Mouse (Mus musculus) forebrain, embryonic 16.5 days (tissue): ENCODE measurements around the gene Otp. TPM values are rescaled to one million over a fixed set of nuclear protein-coding genes. Genes with fewer than 3 reads are reported as not detected.

Experiments used
- ATAC-seq: fragments of 200-750 bp; cut with Nextera tagmentation; 2 replicates; pipeline ENCODE4 v1.8.0; 2017; ENCODE audit warnings: mild to moderate bottlenecking, moderate library complexity
- H3K27ac ChIP-seq: fragments of 300-500 bp; sonication (generic); 2 replicates; pipeline ENCODE4 v1.5.1; 2014; ENCODE audit warnings: low read length, control low read depth
- H3K27me3 ChIP-seq: fragments of 300-500 bp; sonication (generic); replicated peaks from 2 replicates; pipeline ENCODE4 v1.6.1; 2014; ENCODE audit warnings: low read length; ENCODE audit not compliant: control insufficient read depth, insufficient read depth
- H3K36me3 ChIP-seq: fragments of 300-500 bp; sonication (generic); 2 replicates; pipeline ENCODE4 v1.6.1; 2014; ENCODE audit not compliant: control insufficient read depth, insufficient read depth
- H3K4me1 ChIP-seq: fragments of 300-500 bp; sonication (generic); replicated peaks from 2 replicates; pipeline ENCODE4 v1.6.1; 2014; ENCODE audit warnings: low read length; ENCODE audit not compliant: control insufficient read depth, insufficient read depth
- H3K4me2 ChIP-seq: fragments of 300-500 bp; sonication (generic); 2 replicates; pipeline ENCODE4 v1.6.1; 2014; ENCODE audit warnings: mild to moderate bottlenecking, low read length, control low read depth
- H3K4me3 ChIP-seq: fragments of 300-500 bp; sonication (generic); replicated peaks from 2 replicates; pipeline ENCODE4 v1.5.1; 2014; ENCODE audit warnings: mild to moderate bottlenecking, low read length, control low read depth
- H3K9ac ChIP-seq: fragments of 300-500 bp; sonication (generic); replicated peaks from 2 replicates; pipeline ENCODE4 v1.6.1; 2014; ENCODE audit warnings: low read depth, low read length, control low read depth
- H3K9me3 ChIP-seq: fragments of 300-500 bp; sonication (generic); 2 replicates; pipeline ENCODE4 v1.6.1; 2016; ENCODE audit warnings: low read length; ENCODE audit not compliant: control insufficient read depth
- WGBS: fragments of 180-500 bp; shearing (Covaris S2); extraction: QIAGEN DNeasy Blood & Tissue Kit; methylation state at CpG from one replicate; pipeline ENCODE4 v1.1.7; 2014; 5-methylcytosine and 5-hydroxymethylcytosine counted together
- polyA plus RNA-seq: library from polyadenylated mRNA; unstranded; fragments of >200 nt; fragmentation: Nextera tagmentation; extraction: Ambion mirVana; gene quantifications from 2 replicates; pipeline ENCODE4 v1.2.1, GENCODE M21; 2015

The Otp gene
- 0.61 and 2.6 TPM in 2 replicates for polyA plus RNA-seq

- Histone ChIP-seq H3K4me2 (no peak within 1 kb of the TSS), H3K36me3 (no peaks in the 10 kb centered on the region), H3K27me3 (peaks cover 43% of the 10 kb centered on the region), H3K4me3 (no peak within 1 kb of the TSS), H3K9me3 (no peaks in the 10 kb centered on the region), H3K4me1 (no peaks in the 10 kb centered on the region), H3K9ac (no peak within 1 kb of the TSS), H3K27ac (no peak within 1 kb of the TSS)
- ATAC-seq = peak; percentile 56; the same call in 1 of the 2 replicates
- WGBS = 2% methylated on average over 27 of the region's 30 CpGs
Observed at GRCm38 (mm10) chr13:94875396-94875880, at the start of gene Otp. Otp (plus strand) TSS chr13:94875602.

- H3K4me1 ChIP-seq = peaks cover 4% of the 10 kb centered on the region
- no peaks in the 10 kb centered on the region for H3K9me3 ChIP-seq
- no peaks in the 10 kb centered on the region for H3K27me3 ChIP-seq
- no peaks in the 10 kb centered on the region for H3K36me3 ChIP-seq
- H3K27ac ChIP-seq = no peak overlapping the region
- no peak overlapping the region for H3K4me2 ChIP-seq
- no peak overlapping the region for H3K9ac ChIP-seq
- 96% methylated on average over 5 of the region's 5 CpGs for WGBS
- H3K4me3 ChIP-seq = no peak overlapping the region
- ATAC-seq = no peak
Observed at GRCm38 (mm10) chr13:94826389-94826788, 49.0 kb upstream of the Otp start.

GRCm38 (mm10) chr13:94826986-94827385, 48.4 kb upstream of the Otp start:
- no peak overlapping the region for H3K9ac ChIP-seq
- peaks cover 4% of the 10 kb centered on the region for H3K4me1 ChIP-seq
- H3K36me3 ChIP-seq = no peaks in the 10 kb centered on the region
- H3K9me3 ChIP-seq = no peaks in the 10 kb centered on the region
- H3K4me2 ChIP-seq = no peak overlapping the region
- H3K27ac ChIP-seq = no peak overlapping the region
- no peak overlapping the region for H3K4me3 ChIP-seq
- WGBS = 95% methylated on average over 2 of the region's 2 CpGs
- H3K27me3 ChIP-seq = no peaks in the 10 kb centered on the region
- ATAC-seq = no peak

GRCm38 (mm10) chr13:94827847-94828246, 47.6 kb upstream of the Otp start:
- H3K27ac ChIP-seq = no peak overlapping the region
- no peaks in the 10 kb centered on the region for H3K9me3 ChIP-seq
- H3K36me3 ChIP-seq = peaks cover 5% of the 10 kb centered on the region; the same call in 1 of the 2 replicates
- ATAC-seq = no peak
- peaks cover 4% of the 10 kb centered on the region for H3K4me1 ChIP-seq
- no peaks in the 10 kb centered on the region for H3K27me3 ChIP-seq
- no peak overlapping the region for H3K4me3 ChIP-seq
- no peak overlapping the region for H3K9ac ChIP-seq
- 29% methylated on average over 2 of the region's 2 CpGs for WGBS
- H3K4me2 ChIP-seq = no peak overlapping the region

- 68% methylated on average over 5 of the region's 5 CpGs for WGBS
- ATAC-seq = peak; percentile 38; the same call in 1 of the 2 replicates
- Histone ChIP-seq H3K27ac (no peak overlapping the region), H3K9me3 (no peaks in the 10 kb centered on the region), H3K4me3 (no peak overlapping the region), H3K9ac (no peak overlapping the region), H3K36me3 (peaks cover 13% of the 10 kb centered on the region; the same call in 1 of the 2 replicates), H3K4me1 (peaks cover 8% of the 10 kb centered on the region), H3K27me3 (no peaks in the 10 kb centered on the region), H3K4me2 (no peak overlapping the region)
Observed at GRCm38 (mm10) chr13:94838047-94838720, 37.2 kb upstream of the Otp start.

- Histone ChIP-seq H3K27ac (no peak overlapping the region), H3K36me3 (peaks cover 10% of the 10 kb centered on the region; the same call in 1 of the 2 replicates), H3K9me3 (no peaks in the 10 kb centered on the region), H3K27me3 (no peaks in the 10 kb centered on the region), H3K4me2 (no peak overlapping the region), H3K9ac (no peak overlapping the region), H3K4me3 (no peak overlapping the region), H3K4me1 (peaks cover 8% of the 10 kb centered on the region)
- peak; percentile 93 for ATAC-seq
- WGBS = 70% methylated on average over 8 of the region's 8 CpGs
Observed at GRCm38 (mm10) chr13:94838756-94839337, 36.6 kb upstream of the Otp start.

GRCm38 (mm10) chr13:94843236-94843635, 32.2 kb upstream of the Otp start:
- no peak for ATAC-seq
- Histone ChIP-seq H3K27ac (no peak overlapping the region), H3K4me2 (no peak overlapping the region), H3K4me1 (peaks cover 7% of the 10 kb centered on the region), H3K4me3 (no peak overlapping the region), H3K36me3 (peaks cover 5% of the 10 kb centered on the region; the same call in 1 of the 2 replicates), H3K9ac (no peak overlapping the region), H3K27me3 (no peaks in the 10 kb centered on the region), H3K9me3 (no peaks in the 10 kb centered on the region)
- WGBS = 65% methylated on average over 5 of the region's 5 CpGs

GRCm38 (mm10) chr13:94847870-94848269, 27.5 kb upstream of the Otp start:
- H3K36me3 ChIP-seq = no peaks in the 10 kb centered on the region; the same call in 1 of the 2 replicates

GRCm38 (mm10) chr13:94849351-94849750, 26.1 kb upstream of the Otp start:
- Histone ChIP-seq H3K9ac (no peak overlapping the region), H3K36me3 (no peaks in the 10 kb centered on the region), H3K27me3 (no peaks in the 10 kb centered on the region), H3K4me1 (no peaks in the 10 kb centered on the region), H3K4me3 (no peak overlapping the region), H3K9me3 (no peaks in the 10 kb centered on the region), H3K4me2 (no peak overlapping the region), H3K27ac (no peak overlapping the region)
- ATAC-seq = no peak
- 73% methylated on average over 13 of the region's 13 CpGs for WGBS

More at GRCm38 (mm10) chr13:94847870-94848269, 27.5 kb upstream of the Otp start:
- H3K4me1 ChIP-seq = no peaks in the 10 kb centered on the region
- H3K4me2 ChIP-seq = no peak overlapping the region
- 70% methylated on average over 7 of the region's 7 CpGs for WGBS
- H3K4me3 ChIP-seq = no peak overlapping the region
- no peak overlapping the region for H3K27ac ChIP-seq
- no peaks in the 10 kb centered on the region for H3K27me3 ChIP-seq
- H3K9me3 ChIP-seq = no peaks in the 10 kb centered on the region
- no peak overlapping the region for H3K9ac ChIP-seq
- ATAC-seq = no peak
